Mouse (Mus musculus) urinary bladder, postnatal 36 days (tissue): ENCODE results near the gene Mars.
"Not testable (repeated sequence)": the region's sequence is repeated elsewhere in the genome, so short reads cannot be mapped to it uniquely, and the experiment has no call there.

Experiments used
- DNase-seq, 2 experiments: peaks; one replicate each; pipeline ENCODE4 v3.0.0; 2022; ENCODE audit warnings: low spot score in 2 of 2, mixed read lengths in 1 of 2

Gene Mars

GRCm38 (mm10) chr10:127312356-127312676, 730 bp upstream of the Mars start:
- DNase-seq = peak; percentile 69 to 76

DNA sequence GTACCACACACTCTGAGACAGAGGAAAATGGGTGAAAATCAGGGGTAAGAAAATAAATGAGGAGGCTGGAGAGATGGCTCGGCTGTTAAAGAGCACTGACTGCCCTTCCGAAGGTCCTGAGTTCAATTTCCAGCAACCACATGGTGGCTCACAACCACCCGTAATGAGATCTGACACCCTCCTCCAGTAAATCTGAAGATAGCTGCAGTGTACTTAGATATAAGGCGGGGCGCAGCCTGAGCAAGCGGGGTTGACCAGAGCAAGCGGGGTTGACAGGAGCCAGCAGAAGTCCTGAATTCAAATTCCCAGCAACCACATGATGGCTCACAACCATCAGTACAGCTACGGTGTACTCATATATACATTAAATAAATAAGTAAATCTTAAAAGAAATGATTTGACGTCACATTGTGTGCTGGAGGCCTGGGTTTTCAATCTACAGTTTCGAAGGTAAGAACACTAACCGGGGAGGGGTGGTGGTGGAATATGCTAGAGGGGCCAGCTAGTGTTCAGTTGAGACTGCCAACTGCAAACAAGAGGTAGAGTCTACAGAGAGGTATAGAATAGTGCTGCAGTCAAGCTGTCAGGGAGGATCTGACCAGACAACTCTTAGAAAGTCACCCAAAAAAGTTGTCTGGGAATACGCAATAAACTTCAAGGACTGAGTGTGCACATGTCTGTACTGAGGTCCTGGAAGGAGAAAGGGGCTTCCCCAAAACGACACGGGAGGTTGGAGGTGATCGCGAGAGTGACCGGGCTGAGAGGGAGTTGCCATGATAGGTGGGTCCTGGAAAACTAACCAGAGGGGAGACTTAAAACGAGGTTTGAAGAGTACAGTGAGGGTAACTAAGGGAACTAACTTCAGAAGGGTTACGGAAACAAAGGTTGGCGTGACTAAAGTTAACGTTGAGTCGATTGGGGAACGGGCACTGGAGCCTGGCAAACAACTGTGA, 787 bp downstream of the Mars start:
- DNase-seq = no peak

GRCm38 (mm10) chr10:127309167-127309566, 2.4 kb downstream of the Mars start:
- not testable (repeated sequence) for DNase-seq

DNA sequence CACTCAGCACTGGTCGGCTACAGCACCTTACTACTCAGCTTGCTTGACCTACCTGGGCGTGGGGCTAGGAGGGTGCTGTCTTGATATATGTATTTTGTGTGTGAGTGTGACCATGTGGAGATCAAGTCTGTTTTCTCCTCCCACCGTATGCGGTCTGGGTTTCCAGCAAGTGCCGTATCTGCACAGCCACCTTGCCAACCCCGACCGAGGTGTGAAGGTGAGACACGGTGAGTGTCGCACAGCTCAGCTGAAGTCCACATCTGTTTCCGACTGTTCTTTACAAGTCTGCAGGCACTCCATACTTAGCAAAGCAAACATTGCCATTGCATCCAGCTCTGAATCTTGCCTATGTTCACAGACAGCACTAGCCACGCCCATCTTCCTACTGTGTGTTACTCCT, 8.4 kb downstream of the Mars start:
- DNase-seq = no peak

- no peak for DNase-seq
Measured at GRCm38 (mm10) chr10:127300361-127300760, 11.2 kb downstream of the Mars start.

DNA sequence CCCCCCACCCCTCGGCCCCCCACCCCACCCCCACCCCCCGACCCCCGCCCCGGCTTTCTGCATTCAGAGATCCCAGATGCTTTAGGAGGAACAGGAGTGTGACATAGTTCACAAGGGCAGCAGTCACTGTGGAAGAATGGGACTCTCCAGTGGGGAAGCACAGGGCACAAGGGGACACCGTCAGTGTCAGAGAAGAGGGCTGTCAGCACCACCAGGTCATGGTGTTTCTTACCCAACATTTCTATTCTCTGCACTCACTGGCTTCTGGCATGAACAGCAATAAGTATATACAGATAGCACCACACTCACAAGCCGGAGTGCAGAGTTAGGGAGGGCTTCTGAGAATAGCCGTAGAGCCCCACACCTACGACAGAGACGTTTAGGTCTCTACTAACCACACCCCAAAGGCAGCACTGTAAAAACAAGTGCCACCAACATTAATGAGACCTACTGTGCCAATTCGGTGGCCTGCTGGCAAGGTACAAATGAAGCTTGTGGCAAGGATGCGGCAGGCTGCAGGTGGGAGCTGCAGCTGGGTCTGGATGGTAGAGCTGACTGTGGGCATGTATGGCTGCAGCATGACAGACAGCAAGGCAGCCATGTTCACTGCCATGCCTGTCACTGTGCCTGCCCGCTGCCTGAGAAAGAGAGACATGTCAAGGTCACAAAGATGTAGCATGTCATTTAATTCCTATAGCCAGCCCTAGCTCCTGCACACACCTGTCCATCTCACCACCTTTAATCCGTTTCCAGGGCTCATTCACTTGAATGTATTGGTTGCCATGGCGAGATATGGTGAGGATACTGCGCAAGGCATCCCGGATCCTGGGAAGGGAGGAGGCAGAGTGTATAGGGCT, 14.3 kb downstream of the Mars start:
- DNase-seq = no peak

DNA sequence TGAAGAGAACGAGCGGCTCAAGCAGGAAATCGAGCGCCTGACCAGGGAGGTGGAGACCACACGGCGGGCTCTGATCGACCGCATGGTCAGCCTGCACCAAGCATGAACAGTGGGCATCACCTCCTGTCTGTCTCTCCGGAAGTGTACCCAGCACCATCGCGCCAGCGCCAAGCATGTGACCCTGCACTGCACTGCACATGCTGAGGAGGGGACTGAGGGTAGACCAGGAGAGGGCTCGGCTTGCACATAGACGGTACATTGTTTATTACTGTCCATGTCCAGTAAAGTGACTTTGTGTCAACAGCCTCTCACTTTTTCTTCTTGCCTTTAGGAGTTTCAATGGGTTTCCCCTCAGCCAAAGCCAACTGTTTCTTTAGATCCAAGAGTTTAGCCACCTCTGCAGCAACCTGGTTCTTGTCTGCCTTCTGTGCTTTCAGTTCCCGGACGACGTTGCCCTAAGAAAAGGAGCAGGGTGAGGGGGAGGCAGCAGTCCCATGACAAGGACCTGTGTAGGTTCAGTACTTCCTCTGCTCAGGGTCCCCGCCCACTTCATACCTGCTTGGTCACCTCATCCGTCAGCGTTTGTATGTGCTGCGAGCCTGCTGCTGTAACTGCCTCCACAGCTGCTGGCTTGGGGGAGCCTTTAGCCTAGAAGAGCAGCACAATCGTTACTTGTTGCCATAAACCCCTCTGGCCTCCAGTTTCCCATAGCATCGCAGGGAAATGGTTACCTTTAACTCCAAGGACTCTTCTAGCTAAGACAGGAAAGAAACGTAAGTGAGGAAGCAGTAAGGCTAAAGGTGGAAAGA, 15.4 kb downstream of the Mars start:
- DNase-seq = no peak

GRCm38 (mm10) chr10:127294895-127295510, 16.6 kb downstream of the Mars start:
- no peak for DNase-seq

GRCm38 (mm10) chr10:127293590-127294113, 17.9 kb downstream of the Mars start:
- DNase-seq = no peak

DNA sequence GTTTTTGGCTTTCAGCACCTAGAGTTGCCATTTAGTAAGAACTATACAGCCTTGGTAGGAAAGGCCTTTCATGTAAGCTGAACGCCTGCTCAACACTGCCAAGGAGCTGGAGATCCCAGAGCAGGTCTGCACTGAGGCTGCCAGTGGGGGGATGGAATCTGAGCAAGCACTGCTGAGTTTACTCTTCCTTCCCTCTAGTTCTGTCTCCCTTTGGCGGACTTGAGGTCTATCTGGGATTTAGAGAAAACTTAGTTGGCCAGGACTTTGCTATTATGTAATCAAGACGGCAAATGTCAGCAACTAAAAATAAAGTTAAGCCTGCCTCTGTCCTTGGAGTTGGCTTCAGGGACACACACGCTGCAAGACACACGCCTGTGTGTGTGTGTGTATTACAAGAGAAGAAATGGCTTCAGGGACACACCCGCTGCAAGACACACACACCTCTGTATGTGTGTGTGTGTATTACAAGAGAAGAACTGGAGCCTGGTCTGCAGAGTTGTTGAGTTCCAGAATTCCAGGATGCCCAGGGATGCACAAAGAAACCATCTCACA, 18.5 kb downstream of the Mars start:
- peak in 1 of 2 experiments; percentile 57 for DNase-seq

DNA sequence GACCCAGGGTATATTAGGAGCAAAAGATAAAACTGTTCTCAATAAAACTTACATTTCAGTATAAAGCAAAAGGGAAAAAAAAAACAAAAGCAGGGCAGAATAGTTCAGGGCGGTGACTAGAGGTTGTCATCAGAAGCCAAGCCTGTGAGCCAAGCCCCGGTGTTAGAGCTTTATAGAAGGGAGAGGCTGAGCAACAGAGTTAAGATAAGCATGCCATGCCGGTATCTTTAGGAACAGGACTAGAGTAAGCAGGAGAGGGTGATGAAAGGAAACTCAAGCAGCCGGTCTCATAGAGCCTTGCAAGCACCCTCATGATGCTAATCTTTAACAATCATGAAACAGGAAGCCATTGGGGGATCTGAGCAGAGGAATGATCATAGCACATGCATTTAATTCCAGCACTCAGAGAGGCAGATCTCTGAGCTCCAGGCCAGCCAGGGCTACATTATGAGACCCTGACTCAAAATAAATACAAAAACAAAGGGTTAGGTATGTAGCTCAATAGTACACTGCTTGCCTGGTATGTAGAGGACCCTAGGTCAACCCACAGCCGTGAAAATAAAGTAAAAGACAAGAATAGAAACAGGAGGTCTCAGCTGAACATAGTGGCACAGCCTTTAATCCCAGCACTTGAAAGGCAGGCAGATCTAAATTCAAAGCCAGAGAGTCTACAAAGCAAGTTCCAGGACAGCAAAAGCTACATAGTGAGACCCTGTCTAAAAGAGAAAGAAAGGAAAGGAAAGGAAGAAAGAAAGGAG, 19.5 kb downstream of the Mars start:
- no peak for DNase-seq

DNA sequence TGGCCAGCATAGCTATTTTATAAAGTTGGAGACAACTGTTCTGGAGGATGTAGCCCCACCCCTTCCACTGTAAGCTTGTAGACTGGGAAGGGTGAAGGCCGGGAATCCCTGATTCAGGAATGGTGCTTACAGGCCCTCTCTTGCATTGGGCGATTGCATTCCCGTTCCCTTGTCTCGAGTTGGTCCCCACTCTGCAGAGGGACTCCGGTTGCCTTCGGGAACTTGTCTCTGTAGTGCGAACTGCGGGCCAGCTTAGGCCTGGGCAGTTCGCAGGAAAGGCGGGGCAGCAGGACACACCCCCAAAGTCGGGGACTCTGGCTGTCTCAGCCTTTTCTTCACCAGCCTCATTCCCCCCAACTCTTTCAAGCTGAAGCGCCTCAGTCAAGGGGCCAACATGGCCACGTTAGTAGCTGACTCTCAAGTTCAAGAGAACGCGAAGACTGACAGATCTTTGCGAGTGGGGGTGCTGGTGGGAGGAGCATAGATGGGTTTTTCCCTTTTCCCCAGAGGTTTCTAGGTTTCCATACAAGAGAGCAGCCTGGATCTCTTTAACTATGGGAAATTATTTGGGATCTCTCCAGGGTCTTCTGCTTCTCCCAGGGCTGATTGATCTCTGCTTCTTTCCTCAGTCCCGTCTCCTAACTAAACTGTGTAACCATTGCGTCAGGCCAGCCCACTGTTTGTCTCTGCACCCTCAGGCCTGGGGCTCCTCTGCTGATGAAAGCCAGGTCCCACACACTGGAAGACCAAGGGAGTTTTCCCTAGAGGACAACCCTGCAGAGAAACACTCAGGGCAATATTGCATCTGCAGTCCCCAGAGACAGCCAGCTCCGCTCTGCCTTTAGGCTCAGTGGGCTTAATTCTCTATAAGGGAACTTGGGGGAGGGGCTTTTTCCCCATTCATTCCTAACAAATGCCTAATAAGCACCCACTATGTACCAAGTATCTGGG, 20.4 kb downstream of the Mars start:
- DNase-seq = peak; percentile 64 to 70

DNA sequence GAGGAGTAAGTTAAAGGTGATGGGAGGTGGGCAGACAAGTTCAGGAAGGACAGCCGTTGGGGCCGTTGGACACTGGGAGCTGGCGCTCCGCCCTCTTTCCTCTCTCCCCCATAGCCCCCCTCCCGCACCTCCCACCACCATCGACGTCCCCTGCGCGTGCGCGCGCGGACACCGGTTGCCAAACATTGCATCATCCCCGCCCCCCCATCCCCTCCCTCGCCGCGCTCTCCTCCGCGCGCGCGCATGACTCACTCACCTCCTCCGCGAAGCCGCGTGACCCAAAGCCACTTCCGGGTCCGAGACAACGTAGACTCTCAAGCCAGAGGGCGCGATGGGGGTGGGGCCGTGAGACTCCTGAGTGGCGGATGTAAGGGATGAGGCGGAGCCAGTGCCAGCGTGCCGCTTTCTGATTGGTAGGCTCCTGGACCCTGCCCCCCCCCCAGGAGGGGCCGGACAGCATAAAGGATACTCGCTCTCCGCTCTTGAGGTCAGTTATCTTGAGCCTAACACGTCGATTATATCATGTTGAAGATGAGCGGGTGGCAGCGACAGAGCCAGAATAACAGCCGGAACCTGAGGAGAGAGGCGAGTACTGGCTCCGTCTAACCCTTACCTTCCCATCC, 21.2 kb downstream of the Mars start:
- DNase-seq = peak; percentile 99 to 100

- peak; percentile 68 to 74 for DNase-seq
Measured at GRCm38 (mm10) chr10:127289573-127290191, 21.9 kb downstream of the Mars start.

DNA sequence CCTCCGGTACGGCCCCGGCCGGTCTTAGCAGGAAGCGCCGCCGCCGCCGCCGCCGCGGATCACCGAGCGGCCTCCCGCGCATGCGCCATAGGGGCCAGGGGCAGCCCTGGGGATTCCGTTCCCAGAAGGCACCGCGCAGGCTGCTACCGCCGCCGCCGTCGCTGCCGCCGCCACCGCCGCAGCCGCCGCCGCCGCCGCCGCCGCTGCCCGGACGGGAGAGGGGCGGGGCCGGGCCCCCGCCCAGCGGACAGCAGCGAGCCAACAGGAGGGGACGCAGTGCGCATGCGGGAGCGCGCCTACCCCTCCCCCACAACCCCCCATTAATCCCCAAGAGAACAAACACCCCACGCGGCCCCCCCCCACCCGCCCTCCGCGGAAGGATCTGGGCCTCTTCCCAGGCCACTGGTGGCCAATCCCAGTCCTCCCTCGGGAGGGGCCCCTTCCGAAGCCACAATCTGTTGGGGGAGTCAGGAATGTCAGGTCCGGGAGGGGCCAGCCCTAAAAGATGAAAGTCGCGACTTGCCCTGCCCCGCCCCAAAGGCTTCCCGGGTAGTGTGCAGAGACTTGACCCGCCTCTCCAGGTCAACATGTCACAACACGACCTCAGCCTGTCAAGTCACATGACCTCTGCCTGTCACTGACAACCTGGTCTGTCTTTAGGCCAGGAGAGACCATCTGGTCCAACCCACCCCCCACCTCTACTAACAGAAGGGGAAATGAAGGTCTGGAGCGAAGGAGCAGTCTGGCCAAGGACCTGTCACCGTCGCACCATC, 22.6 kb downstream of the Mars start, which contains the start of gene Mbd6:
Gene Mbd6, minus strand, starts transcription at position 219 of the 773 bp plus-strand sequence.
- peak; percentile 80 to 88 for DNase-seq

- peak; percentile 46 to 61 for DNase-seq
Measured at GRCm38 (mm10) chr10:127288328-127288799, 23.2 kb downstream of the Mars start.

GRCm38 (mm10) chr10:127287936-127288293, 23.7 kb downstream of the Mars start:
- no peak for DNase-seq
